Mouse (Mus musculus) limb, embryonic 13.5 days (tissue): ENCODE measurements around the gene Naaladl1. TPM values are rescaled to one million over a fixed set of nuclear protein-coding genes. Genes with fewer than 3 reads are reported as not detected.
A peak's percentile ranks its signal among the peaks of the same experiment; 100 is the strongest.

Experiments
- ATAC-seq: fragments of 200-750 bp; cut with Nextera tagmentation; 2 replicates; pipeline ENCODE4 v1.8.0; 2017; ENCODE audit warnings: low read depth, moderate number of reproducible peaks, moderate TSS enrichment; ENCODE audit not compliant: low FRiP score
- H3K27ac ChIP-seq: fragments of 300-500 bp; sonication (generic); 2 replicates; pipeline ENCODE4 v1.5.1; 2015; ENCODE audit warnings: inconsistent platforms, mild to moderate bottlenecking, moderate library complexity
- H3K27me3 ChIP-seq: fragments of 300-500 bp; sonication (generic); 2 replicates; pipeline ENCODE4 v1.6.1; 2015; ENCODE audit warnings: mild to moderate bottlenecking, inconsistent platforms
- H3K36me3 ChIP-seq: fragments of 300-500 bp; sonication (generic); 2 replicates; pipeline ENCODE4 v1.6.1; 2015; ENCODE audit warnings: inconsistent platforms, mild to moderate bottlenecking, moderate library complexity
- H3K4me1 ChIP-seq: fragments of 300-500 bp; sonication (generic); 2 replicates; pipeline ENCODE4 v1.6.1; 2015; ENCODE audit warnings: inconsistent platforms
- H3K4me2 ChIP-seq: fragments of 300-500 bp; sonication (generic); replicated peaks from 2 replicates; pipeline ENCODE4 v1.6.1; 2015; ENCODE audit warnings: inconsistent platforms, mild to moderate bottlenecking, moderate library complexity
- H3K4me3 ChIP-seq: fragments of 300-500 bp; sonication (generic); 2 replicates; pipeline ENCODE4 v1.5.1; 2015; ENCODE audit warnings: moderate library complexity, mild to moderate bottlenecking, inconsistent platforms
- H3K9ac ChIP-seq: fragments of 300-500 bp; sonication (generic); 2 replicates; pipeline ENCODE4 v1.6.1; 2015; ENCODE audit warnings: mild to moderate bottlenecking, inconsistent platforms
- H3K9me3 ChIP-seq: fragments of 300-500 bp; sonication (generic); 2 replicates; pipeline ENCODE4 v1.6.1; 2016; ENCODE audit warnings: inconsistent platforms
- WGBS: fragments of 180-500 bp; shearing (Covaris S2); methylation state at CpG from one replicate; pipeline ENCODE4 v1.1.7; 2015; 5-methylcytosine and 5-hydroxymethylcytosine counted together
- polyA plus RNA-seq: library from polyadenylated mRNA; unstranded; fragments of >200 nt; fragmentation: Nextera tagmentation; extraction: Ambion mirVana; gene quantifications from 2 replicates; pipeline ENCODE4 v1.2.1, GENCODE M21; 2015

The Naaladl1 gene
- polyA plus RNA-seq, 1 experiment from 2014 or later, result 0.65 TPM

DNA sequence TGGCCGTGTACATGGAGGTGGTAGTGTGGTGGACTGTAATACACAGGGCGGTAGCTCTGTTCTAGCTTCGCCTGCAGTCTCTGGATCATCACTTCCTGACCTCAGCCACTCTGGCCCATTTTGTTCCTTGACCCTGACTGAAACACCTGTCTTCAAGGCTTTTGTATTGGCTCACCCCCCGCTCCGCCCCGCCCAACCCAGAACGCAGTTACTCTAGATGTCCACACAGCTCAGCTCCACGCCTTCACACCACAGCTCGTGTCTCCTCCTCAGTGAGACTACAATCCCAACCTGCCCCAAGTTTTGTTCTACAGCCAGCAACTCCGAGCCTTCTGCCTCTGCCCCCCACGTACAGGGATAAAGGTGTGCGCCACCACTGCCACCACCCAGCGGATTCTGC lies 16.7 kb upstream of the Naaladl1 start:
- Histone ChIP-seq H3K27me3 (no peaks in the 10 kb centered on the region), H3K4me1 (peaks cover 17% of the 10 kb centered on the region), H3K9ac (no peak overlapping the region), H3K4me3 (no peak overlapping the region), H3K27ac (no peak overlapping the region), H3K36me3 (peaks cover 68% of the 10 kb centered on the region), H3K4me2 (no peak overlapping the region), H3K9me3 (no peaks in the 10 kb centered on the region)
- no peak for ATAC-seq
- WGBS, result 95% methylated on average over 13 of the region's 13 CpGs

DNA sequence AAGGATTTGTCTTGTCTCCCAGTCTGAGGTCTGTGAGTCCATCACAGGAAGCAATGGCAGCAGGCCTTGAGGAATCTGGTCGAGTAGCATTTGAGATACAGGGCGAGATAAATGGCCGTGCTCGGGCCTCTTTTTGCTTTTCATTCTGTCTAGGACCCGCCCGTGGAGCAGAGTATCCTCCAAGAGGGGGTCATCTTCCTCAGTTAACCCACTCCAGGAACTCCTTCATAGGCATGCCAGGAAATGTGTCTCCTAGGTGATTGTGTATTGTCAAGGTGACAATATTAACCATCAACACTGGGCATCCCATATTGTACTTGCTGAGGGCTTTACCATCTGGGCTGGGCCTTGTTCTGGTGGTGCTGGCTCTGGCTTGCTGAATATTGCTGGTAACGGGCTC lies 11.5 kb upstream of the Naaladl1 start, which contains the start of gene AC131692.1:
TSS of gene AC131692.1 (plus strand) at position 301 of the 400 bp plus-strand sequence.
- Histone ChIP-seq H3K4me1 (no peaks in the 10 kb centered on the region), H3K36me3 (peaks cover 71% of the 10 kb centered on the region), H3K27ac (no peak within 1 kb of the TSS), H3K4me3 (no peak within 1 kb of the TSS), H3K4me2 (no peak within 1 kb of the TSS), H3K9ac (0 out of 2 replicates have a peak within 1 kb of the TSS, but pooled peaks have one; percentile 25), H3K27me3 (no peaks in the 10 kb centered on the region), H3K9me3 (no peaks in the 10 kb centered on the region)
- no peak for ATAC-seq
- WGBS, result 88% methylated on average over 7 of the region's 7 CpGs

DNA sequence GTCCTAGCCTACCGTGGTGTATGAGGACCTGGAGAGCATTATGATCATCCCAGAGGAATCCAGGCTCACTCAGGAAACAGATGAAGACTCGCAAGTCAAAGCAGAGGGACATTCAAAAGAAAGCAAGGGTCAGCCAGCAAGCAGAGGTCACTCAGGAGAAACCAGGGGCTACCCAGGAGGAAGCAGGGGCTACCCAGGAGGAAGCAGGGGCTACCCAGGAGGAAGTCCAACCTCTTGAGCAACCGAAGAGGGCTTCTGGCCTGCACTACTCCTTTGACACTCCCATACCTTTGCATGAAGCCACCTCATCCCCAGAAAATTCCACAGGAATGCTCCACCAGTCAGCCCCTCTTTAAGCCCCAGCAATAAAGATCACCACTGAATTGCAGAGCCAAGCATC lies 7.7 kb upstream of the Naaladl1 start:
- Histone ChIP-seq H3K4me2 (no peak overlapping the region), H3K4me1 (no peaks in the 10 kb centered on the region), H3K9me3 (no peaks in the 10 kb centered on the region), H3K27me3 (no peaks in the 10 kb centered on the region), H3K4me3 (no peak overlapping the region), H3K9ac (no peak overlapping the region), H3K36me3 (peaks cover 39% of the 10 kb centered on the region), H3K27ac (no peak overlapping the region)
- WGBS, result 90% methylated on average over 3 of the region's 3 CpGs
- ATAC-seq, result no peak

DNA sequence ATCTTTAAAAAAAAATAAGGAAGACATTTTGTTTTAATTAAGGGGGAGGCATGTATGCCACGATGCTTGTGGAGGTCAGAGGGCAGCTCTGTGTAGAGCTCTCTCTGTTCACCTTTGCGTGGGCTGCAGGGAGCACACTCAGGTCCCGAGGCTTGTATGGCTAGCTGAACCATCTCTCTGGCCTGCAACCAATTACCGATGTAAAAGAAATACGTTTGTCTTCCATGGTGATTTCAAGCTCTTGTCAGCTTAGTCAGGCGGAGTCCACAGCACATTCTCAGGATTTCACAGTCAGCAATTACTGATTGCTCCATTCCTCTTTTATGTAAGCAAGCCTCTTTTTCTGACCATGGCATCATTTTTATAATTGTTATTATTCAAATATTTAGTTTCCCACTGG lies 4.4 kb upstream of the Naaladl1 start:
- Histone ChIP-seq H3K9ac (no peak overlapping the region), H3K27me3 (no peaks in the 10 kb centered on the region), H3K4me1 (no peaks in the 10 kb centered on the region), H3K27ac (no peak overlapping the region), H3K4me3 (no peak overlapping the region), H3K9me3 (no peaks in the 10 kb centered on the region), H3K36me3 (peaks cover 13% of the 10 kb centered on the region), H3K4me2 (no peak overlapping the region)
- 35% methylated on average over 6 of the region's 6 CpGs for WGBS
- ATAC-seq, result no peak

DNA sequence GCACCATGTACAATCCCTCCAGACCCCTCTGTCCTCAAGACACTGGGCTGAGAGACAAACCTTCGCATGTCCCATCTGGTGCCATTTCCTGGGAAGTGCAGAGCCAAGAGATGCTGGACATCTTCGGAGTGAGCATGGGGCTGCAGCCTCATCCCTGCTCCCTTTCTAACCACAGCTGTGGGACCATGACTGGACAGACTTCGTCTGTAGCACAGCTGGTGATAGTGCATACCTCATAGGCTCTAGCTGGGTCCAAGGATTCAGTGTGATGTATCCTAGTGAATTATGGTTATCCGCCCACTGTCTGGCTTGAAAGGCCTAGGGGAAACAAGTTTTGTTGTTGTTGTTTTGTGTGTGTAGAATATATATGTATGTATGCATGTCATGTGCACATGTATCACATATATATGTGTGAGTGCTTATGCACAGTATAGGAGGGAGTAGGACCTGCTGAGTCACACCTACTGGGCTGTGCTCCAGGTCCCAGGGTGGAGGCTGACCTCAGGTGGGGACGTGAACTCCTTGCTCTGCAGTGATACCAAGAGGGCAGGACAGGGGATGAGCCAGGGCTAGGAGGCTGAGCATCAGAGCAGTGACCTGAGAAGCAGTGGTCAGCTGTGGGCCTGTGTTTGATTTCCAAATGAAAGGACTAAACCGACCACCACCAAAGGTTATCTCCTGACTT lies 3.3 kb upstream of the Naaladl1 start:
- peaks cover 13% of the 10 kb centered on the region for H3K36me3 ChIP-seq
- no peak overlapping the region for H3K4me3 ChIP-seq
- H3K27ac ChIP-seq, result no peak overlapping the region
- no peak overlapping the region for H3K9ac ChIP-seq
- H3K9me3 ChIP-seq, result no peaks in the 10 kb centered on the region
- ATAC-seq, result no peak
- H3K27me3 ChIP-seq, result no peaks in the 10 kb centered on the region
- H3K4me1 ChIP-seq, result no peaks in the 10 kb centered on the region
- H3K4me2 ChIP-seq, result no peak overlapping the region
- WGBS, result 80% methylated on average over 6 of the region's 6 CpGs

DNA sequence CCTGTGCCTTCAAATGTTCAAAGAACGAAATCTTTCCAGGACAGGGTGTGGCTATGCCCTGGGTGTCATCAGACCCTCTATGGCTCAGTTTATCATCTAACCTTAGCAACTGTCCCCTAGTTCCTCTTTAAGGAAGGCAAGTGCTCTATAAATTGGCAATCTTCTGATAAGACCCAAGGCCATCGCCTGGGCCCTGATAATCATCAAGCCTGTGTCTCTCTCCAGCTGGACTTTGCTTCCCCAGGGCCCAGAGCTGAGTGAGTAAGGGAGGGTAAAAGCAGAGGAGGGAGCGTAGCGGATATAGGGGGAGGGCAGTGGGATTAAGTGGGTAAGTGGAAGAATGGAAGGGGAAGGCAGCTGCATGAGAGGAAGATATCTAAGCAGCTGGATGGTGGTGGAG lies 1.1 kb upstream of the Naaladl1 start:
- no peaks in the 10 kb centered on the region for H3K4me1 ChIP-seq
- WGBS, result 81% methylated on average over 4 of the region's 4 CpGs
- H3K9me3 ChIP-seq, result no peaks in the 10 kb centered on the region
- no peaks in the 10 kb centered on the region for H3K27me3 ChIP-seq
- no peak for ATAC-seq
- H3K9ac ChIP-seq, result no peak overlapping the region
- no peak overlapping the region for H3K27ac ChIP-seq
- H3K36me3 ChIP-seq, result peaks cover 5% of the 10 kb centered on the region; the same call in 1 of the 2 replicates
- no peak overlapping the region for H3K4me2 ChIP-seq
- H3K4me3 ChIP-seq, result no peak overlapping the region

DNA sequence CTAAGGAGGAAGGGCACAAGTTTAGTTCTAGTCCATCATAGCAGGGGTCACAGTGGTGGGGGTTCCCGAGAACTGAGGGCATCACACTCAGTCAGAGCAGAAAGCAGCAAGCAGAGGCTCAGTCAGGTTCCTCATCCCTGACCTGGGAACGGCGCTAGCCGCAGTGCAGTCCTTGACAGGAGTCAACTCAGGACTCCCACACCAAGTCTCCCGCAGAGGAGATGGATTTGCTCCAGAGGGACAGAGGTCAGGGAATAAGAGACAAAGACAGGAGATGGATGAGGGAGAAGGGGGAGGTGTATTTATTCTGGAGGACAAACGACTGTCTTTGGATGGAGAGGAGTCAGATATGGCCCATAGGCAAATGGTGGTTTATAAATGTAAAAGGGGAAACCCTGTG lies 7.5 kb downstream of the Naaladl1 start:
- Histone ChIP-seq H3K27ac (no peak overlapping the region), H3K36me3 (peaks cover 38% of the 10 kb centered on the region), H3K9ac (no peak overlapping the region), H3K4me2 (no peak overlapping the region), H3K9me3 (no peaks in the 10 kb centered on the region), H3K4me3 (no peak overlapping the region), H3K4me1 (peaks cover 14% of the 10 kb centered on the region), H3K27me3 (no peaks in the 10 kb centered on the region)
- 63% methylated on average over 6 of the region's 6 CpGs for WGBS
- ATAC-seq, result no peak

DNA sequence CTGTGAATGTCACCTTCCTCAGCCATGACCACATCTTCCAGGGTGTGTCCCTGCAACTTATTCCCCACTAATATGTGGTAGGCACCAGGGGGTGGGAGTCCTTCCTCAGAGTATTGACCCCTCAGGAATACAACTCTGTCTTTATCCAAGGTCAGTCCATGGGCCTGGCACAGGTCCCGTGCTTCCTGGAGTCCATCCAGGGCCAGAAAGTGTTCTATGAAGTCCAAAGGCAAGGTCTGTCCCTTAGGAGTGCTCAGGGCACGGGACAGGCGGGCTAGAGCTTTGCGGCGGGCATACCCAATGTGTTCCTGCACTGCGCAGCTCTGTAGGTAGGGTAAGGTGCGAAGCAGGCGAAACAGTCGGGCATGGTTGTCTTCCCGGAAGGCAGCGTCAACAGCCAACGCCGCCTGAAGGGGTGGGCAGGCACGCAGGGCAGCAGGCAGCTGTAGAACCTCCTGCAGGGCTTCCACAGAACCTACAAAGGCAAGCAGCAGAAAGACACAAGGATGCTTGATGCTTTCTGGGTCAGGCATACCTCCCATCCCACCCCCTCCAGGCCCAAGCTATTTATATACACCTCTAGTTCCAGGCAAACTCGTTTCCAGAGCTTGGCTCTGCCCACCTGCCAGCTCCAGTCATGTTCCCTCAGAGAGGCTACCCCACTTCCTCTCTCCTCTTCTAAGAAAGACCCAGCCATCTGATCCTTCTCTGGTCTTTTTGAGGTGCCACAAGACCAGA lies 10.7 kb downstream of the Naaladl1 start:
- no peak for ATAC-seq
- peaks cover 43% of the 10 kb centered on the region for H3K36me3 ChIP-seq
- no peaks in the 10 kb centered on the region for H3K27me3 ChIP-seq
- peak overlapping the region; percentile 90; the same call in 1 of the 2 replicates for H3K4me3 ChIP-seq
- H3K27ac ChIP-seq, result no peak overlapping the region
- WGBS, result 91% methylated on average over 15 of the region's 15 CpGs
- peak overlapping the region; percentile 90 for H3K4me2 ChIP-seq
- H3K9ac ChIP-seq, result peak overlapping the region; percentile 91; the same call in 1 of the 2 replicates
- H3K4me1 ChIP-seq, result peaks cover 23% of the 10 kb centered on the region
- no peaks in the 10 kb centered on the region for H3K9me3 ChIP-seq

DNA sequence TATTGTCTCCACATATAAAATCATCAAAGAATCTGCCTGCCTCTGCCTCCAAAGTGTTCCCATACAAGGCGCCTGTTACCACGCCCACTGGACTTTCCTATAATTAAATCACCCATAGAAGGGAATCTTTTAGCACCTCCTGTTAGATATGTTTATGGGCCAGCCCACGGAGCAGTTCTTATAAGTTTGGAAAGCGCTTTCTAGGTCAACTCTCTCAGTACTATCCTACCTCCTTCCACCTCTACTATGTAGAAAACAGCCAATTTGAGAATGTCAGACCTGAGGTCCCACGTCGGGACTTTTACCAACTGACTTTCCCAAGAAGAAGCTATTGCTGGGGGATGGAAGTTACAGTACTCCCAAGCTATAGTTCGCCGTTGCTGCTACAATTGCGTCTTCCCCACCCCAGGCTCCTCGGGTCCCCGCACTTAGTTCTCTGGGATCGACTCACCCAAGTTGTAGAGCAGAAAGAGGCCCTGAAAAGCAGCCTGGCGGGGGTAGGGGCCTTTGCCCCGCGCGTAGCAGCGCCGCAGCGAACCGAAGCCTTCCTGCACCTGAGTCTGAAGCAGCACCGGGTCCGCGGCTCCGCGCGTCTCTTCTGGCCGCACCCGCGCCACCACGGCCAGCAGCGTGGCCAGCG lies 11.9 kb downstream of the Naaladl1 start:
- H3K9me3 ChIP-seq, result no peaks in the 10 kb centered on the region
- 4% methylated on average over 32 of the region's 32 CpGs for WGBS
- peak overlapping the region; percentile 95 for H3K27ac ChIP-seq
- H3K4me1 ChIP-seq, result peaks cover 23% of the 10 kb centered on the region
- no peak; the same call in 1 of the 2 replicates for ATAC-seq
- H3K4me3 ChIP-seq, result peak overlapping the region; percentile 90
- peak overlapping the region; percentile 91 for H3K9ac ChIP-seq
- H3K27me3 ChIP-seq, result no peaks in the 10 kb centered on the region
- H3K4me2 ChIP-seq, result peak overlapping the region; percentile 90
- H3K36me3 ChIP-seq, result peaks cover 47% of the 10 kb centered on the region

DNA sequence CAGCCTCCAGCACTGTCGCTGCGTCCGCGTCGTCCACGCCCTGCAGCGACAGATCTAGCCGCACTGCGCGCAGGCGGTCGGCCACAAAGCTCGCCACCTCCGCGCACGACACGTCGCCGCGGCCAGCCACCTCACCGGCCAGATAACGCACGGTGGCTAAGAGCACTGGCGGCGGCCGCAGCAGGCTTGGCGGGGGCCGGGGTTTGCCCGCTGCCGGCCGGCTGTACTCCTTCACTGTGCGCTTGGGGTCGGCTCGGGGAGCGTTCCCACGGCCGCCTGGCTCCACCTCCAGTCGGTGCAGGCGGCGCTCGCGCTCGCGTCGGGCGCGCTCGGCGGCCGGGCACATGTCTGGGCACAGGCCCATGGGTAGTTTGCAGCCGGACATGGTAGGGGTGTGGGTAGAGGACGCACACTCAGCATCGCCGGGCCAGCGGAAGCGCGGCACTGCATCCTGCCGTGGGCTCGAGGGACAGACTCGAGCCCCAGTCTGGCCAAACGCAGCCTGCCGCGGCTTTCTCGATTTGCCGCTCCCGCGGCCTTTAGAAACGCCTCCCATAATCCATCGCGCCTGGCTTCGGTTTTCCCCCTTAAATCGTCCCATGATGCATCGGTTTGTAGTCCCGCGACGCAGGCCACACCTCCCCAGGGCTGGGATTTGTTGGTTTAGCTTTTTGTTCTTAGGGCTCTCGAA lies 12.5 kb downstream of the Naaladl1 start, which contains the start of gene Sac3d1:
TSS of gene Sac3d1 (minus strand) at position 665 of the 691 bp plus-strand sequence.
- under 1% methylated on average over 77 of the region's 77 CpGs for WGBS

DNA sequence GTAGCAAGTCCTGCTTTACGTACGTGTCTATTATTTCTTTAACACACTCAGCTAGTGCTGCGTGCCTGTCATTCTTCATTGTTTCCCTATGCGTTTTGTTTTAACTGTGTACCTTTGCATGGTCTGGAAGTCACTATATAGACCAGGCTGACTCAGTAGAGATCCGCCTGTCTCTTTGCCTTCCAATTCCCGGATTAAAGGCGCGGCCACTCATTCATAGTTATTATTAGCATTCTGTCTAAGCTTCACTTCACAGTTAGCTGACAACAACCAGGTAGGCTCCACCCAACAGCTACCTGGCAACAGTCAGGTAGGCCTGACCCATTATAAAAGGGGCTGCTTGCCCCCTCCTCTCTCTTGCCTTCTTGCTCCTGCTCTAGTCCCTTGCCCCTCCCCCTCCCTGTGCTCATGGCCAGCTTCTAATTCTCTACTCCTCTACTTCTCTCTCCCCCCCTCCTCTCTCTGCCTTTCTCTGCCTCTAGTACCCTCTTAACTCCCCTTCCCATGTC lies 13.1 kb downstream of the Naaladl1 start:
- Histone ChIP-seq H3K4me2 (peak overlapping the region; percentile 90), H3K36me3 (peaks cover 40% of the 10 kb centered on the region)
- WGBS, result under 1% methylated on average over 8 of the region's 8 CpGs

More for the DNA sequence above, 12.5 kb downstream of the Naaladl1 start, which contains the start of gene Sac3d1:
- H3K9me3 ChIP-seq, result no peaks in the 10 kb centered on the region
- no peaks in the 10 kb centered on the region for H3K27me3 ChIP-seq
- H3K4me1 ChIP-seq, result peaks cover 23% of the 10 kb centered on the region
- H3K9ac ChIP-seq, result peak within 1 kb of the TSS; percentile 91
- H3K27ac ChIP-seq, result peak within 1 kb of the TSS; percentile 95
- H3K36me3 ChIP-seq, result peaks cover 41% of the 10 kb centered on the region
- peak within 1 kb of the TSS; percentile 90 for H3K4me3 ChIP-seq
- peak within 1 kb of the TSS; percentile 90 for H3K4me2 ChIP-seq
- peak; percentile 88 for ATAC-seq

More for the DNA sequence above, 13.1 kb downstream of the Naaladl1 start:
- Histone ChIP-seq H3K27ac (peak overlapping the region; percentile 95), H3K9me3 (no peaks in the 10 kb centered on the region), H3K4me3 (peak overlapping the region; percentile 90), H3K27me3 (no peaks in the 10 kb centered on the region), H3K9ac (peak overlapping the region; percentile 91), H3K4me1 (peaks cover 23% of the 10 kb centered on the region)
- peak; percentile 28 for ATAC-seq
